Mouse (Mus musculus) forebrain, embryonic 14.5 days (tissue): Measurements from ENCODE around the gene Plekhm2. TPM values are rescaled to one million over a fixed set of nuclear protein-coding genes. Genes with fewer than 3 reads are reported as not detected.

ENCODE experiments used
- ATAC-seq: fragments of 200-750 bp; cut with Nextera tagmentation; 2 replicates; pipeline ENCODE4 v1.8.0; 2017; ENCODE audit warnings: mild to moderate bottlenecking, moderate library complexity
- DNase-seq: peaks from one replicate; pipeline ENCODE4 v3.0.0-alpha.2; 2015; ENCODE audit warnings: low spot score
- H3K27ac ChIP-seq: fragments of 300-500 bp; sonication (generic); 2 replicates; pipeline ENCODE4 v1.5.1; 2014; ENCODE audit warnings: low read depth, mild to moderate bottlenecking, control low read depth, low read length, moderate library complexity
- H3K27me3 ChIP-seq: fragments of 300-500 bp; sonication (generic); replicated peaks from 2 replicates; pipeline ENCODE4 v1.6.1; 2014; ENCODE audit warnings: low read length, control low read depth, mixed read lengths; ENCODE audit not compliant: control insufficient read depth, insufficient read depth
- H3K36me3 ChIP-seq: fragments of 300-500 bp; sonication (generic); 2 replicates; pipeline ENCODE4 v1.6.1; 2014; ENCODE audit warnings: low read length, control low read depth; ENCODE audit not compliant: control insufficient read depth, insufficient read depth
- H3K4me1 ChIP-seq: fragments of 300-500 bp; sonication (generic); 2 replicates; pipeline ENCODE4 v1.6.1; 2014; ENCODE audit warnings: antibody characterized with exemption, low read length, control low read depth; ENCODE audit not compliant: control insufficient read depth, insufficient read depth
- H3K4me2 ChIP-seq: fragments of 300-500 bp; sonication (generic); 2 replicates; pipeline ENCODE4 v1.6.1; 2014; ENCODE audit warnings: mild to moderate bottlenecking, control low read depth, low read length
- H3K4me3 ChIP-seq: fragments of 300-500 bp; sonication (generic); 2 replicates; pipeline ENCODE4 v1.5.1; 2014; ENCODE audit warnings: low read depth, low read length, control low read depth
- H3K9ac ChIP-seq: fragments of 300-500 bp; sonication (generic); 2 replicates; pipeline ENCODE4 v1.6.1; 2014; ENCODE audit warnings: mild to moderate bottlenecking, low read length, control low read depth, moderate library complexity
- H3K9me3 ChIP-seq: fragments of 300-500 bp; sonication (generic); replicated peaks from 2 replicates; pipeline ENCODE4 v1.6.1; 2016; ENCODE audit warnings: low read length, control low read depth, mixed read lengths; ENCODE audit not compliant: control insufficient read depth
- WGBS: fragments of 180-500 bp; shearing (Covaris S2); extraction: QIAGEN DNeasy Blood & Tissue Kit; methylation state at CpG from one replicate; pipeline ENCODE4 v1.1.7; 2014; 5-methylcytosine and 5-hydroxymethylcytosine counted together
- polyA plus RNA-seq: library from polyadenylated mRNA; unstranded; fragments of >200 nt; fragmentation: Nextera tagmentation; extraction: Ambion mirVana; gene quantifications from 2 replicates; pipeline ENCODE4 v1.2.1, GENCODE M21; 2014

Gene Plekhm2
- 3.6 and 3.9 TPM in 2 replicates for polyA plus RNA-seq

DNA sequence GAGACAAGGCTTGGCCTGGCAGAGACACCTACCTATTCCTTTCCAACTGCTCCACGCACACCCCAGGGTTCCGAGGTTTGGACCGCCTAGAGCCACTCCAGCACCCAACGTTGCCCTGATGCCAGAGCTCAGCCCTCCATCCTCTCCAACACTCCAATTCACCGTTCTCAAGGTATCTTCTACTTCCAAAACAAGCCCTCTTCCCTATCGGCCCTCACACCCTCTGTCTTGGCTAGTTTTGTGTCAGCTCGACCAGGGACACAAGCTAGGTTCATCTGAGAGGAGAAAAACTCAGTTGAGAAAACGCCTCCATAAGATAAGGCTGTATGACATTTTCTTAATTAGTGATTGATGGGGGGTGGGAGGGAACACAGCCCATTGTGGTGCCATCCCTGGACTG lies at the start of gene Plekhm2:
Gene Plekhm2, minus strand, starts transcription at position 101 of the 400 bp plus-strand sequence.
- no peak; the same call in 1 of the 2 replicates for ATAC-seq
- H3K9me3 ChIP-seq, result no peaks in the 10 kb centered on the region

DNA sequence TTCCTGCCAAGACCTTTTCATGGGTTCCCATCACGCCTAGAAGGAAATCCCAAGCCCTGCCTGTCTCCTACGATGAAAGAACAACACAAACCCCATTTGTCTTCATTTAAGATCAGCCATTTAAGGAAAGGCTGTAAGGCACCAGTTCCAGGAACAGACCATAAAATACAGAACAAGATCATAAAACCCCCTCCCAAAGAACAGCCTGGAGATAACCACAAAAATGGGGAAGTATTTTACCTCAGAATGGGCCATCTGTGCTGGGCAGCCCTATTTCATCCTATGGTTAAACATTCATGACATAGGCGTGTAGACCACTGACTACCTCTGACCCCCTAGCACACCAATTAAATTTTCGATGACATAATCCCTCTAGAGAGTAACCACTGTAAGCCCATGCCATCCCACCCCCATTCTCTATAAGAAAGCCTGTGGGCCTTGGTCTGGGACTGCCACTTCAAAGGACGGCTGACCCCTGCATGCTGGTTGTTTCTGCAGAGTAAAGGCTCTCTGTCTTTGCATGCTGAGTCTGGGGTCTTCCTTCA lies 49.0 kb upstream of the Plekhm2 start:
- 90% methylated on average over 5 of the region's 5 CpGs for WGBS
- Histone ChIP-seq H3K27ac (no peak overlapping the region), H3K27me3 (no peaks in the 10 kb centered on the region), H3K9ac (no peak overlapping the region), H3K36me3 (peaks cover 42% of the 10 kb centered on the region), H3K4me3 (no peak overlapping the region), H3K4me1 (no peaks in the 10 kb centered on the region), H3K4me2 (no peak overlapping the region), H3K9me3 (no peaks in the 10 kb centered on the region)
- DNase-seq, result no peak
- no peak for ATAC-seq

More for the DNA sequence above, at the start of gene Plekhm2:
- H3K27me3 ChIP-seq, result no peaks in the 10 kb centered on the region
- peaks cover 15% of the 10 kb centered on the region for H3K36me3 ChIP-seq
- peak within 1 kb of the TSS; percentile 80 for H3K4me3 ChIP-seq
- peak within 1 kb of the TSS; percentile 91 for H3K9ac ChIP-seq
- peak within 1 kb of the TSS; percentile 66 for H3K27ac ChIP-seq
- DNase-seq, result no peak
- WGBS, result 72% methylated on average over 8 of the region's 8 CpGs
- H3K4me2 ChIP-seq, result peak within 1 kb of the TSS; percentile 70
- H3K4me1 ChIP-seq, result peaks cover 8% of the 10 kb centered on the region; the same call in 1 of the 2 replicates

DNA sequence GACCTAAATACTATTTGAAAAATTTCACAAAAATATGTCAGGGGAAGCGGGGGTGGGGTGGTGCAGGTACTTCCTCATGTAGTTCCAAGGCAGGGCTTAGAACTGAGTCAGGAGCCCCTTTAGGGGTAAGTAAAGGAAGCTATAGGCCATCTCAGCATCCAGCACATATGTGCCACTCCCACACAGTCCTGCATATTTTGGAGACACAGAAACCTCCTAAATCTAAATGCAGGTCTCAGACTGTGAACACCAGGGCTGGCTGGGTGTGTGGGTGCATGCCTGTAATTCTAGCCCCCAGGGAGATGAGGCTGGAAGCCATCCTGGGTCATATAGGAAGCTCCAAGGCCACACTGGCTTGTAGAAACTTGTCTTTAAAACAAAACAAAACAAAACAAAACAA lies 46.6 kb upstream of the Plekhm2 start:
- no peak overlapping the region for H3K4me2 ChIP-seq
- DNase-seq (no peak), ATAC-seq (no peak)
- no peaks in the 10 kb centered on the region for H3K27me3 ChIP-seq
- H3K36me3 ChIP-seq, result peaks cover 66% of the 10 kb centered on the region
- no peak overlapping the region for H3K27ac ChIP-seq
- H3K9me3 ChIP-seq, result no peaks in the 10 kb centered on the region
- H3K9ac ChIP-seq, result no peak overlapping the region
- WGBS, result 96% methylated on average over 1 of the region's 1 CpGs
- H3K4me3 ChIP-seq, result no peak overlapping the region
- H3K4me1 ChIP-seq, result no peaks in the 10 kb centered on the region

DNA sequence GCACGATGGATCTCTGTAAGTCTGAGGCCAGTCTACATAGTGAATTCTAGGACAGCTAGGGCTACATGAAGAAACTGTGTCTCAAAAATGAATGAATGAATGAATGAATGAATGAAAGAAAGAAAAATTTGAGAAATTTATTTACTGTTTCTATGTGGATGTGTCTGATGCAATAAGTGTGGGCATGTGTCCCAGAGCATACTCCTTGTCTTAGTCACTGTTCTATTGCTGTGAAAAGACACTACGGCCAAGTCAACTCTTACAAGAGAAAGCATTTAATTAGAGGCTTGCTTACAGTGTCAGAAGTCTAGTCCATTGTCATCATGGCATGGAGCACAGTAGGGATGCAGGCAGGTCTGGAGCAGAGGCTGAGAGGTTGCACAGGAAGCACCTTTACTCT lies 44.3 kb upstream of the Plekhm2 start:
- no peak for ATAC-seq
- DNase-seq, result no peak
- Histone ChIP-seq H3K9me3 (no peaks in the 10 kb centered on the region), H3K4me2 (no peak overlapping the region), H3K4me1 (no peaks in the 10 kb centered on the region), H3K27ac (no peak overlapping the region), H3K4me3 (no peak overlapping the region), H3K36me3 (peaks cover 89% of the 10 kb centered on the region), H3K27me3 (no peaks in the 10 kb centered on the region), H3K9ac (no peak overlapping the region)
- WGBS, result 95% methylated on average over 2 of the region's 2 CpGs

DNA sequence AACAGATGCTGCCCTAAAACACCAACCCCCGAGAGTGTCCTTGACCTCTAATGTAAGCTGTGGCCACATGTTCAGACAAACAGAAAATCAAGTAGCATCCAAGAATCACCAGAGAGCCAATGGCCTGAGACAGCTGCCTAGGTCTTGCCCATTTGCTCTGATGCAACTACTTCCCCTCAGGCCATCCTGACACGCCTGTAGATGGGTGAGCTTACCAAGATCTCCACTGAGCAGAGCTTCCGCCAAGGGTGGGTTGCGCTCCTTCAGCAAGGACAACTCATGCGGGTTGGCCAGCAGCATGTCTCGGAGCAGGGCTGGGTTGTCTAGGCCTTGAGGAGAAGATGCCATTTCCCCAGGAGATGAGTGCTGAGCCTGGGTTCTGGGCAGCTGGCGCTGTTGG lies 43.3 kb upstream of the Plekhm2 start:
- WGBS, result 94% methylated on average over 7 of the region's 7 CpGs
- Histone ChIP-seq H3K36me3 (peaks cover 95% of the 10 kb centered on the region), H3K4me3 (no peak overlapping the region)

DNA sequence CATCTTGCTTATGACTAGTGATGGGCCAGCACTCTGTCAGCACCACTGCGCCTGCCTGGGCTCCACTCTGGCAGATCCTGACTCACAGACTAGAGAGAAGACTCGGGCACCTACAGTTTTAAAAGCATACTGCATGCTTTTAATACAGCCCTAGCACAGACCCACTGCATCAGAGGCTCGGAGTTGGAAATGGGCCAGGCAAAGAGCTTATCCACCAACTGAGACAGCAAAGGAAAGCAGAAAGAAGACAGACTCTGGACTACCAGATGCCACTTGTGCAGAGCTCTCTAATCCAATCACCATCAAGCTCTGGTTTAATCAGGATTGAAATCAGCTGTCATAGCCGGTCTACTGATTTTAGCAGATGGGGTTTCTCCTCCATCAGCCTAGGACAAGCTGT lies 40.6 kb upstream of the Plekhm2 start:
- Histone ChIP-seq H3K9ac (no peak overlapping the region), H3K27me3 (no peaks in the 10 kb centered on the region), H3K4me3 (no peak overlapping the region), H3K27ac (peak overlapping the region; percentile 58; the same call in 1 of the 2 replicates), H3K9me3 (no peaks in the 10 kb centered on the region), H3K4me2 (no peak overlapping the region), H3K36me3 (peaks cover 96% of the 10 kb centered on the region), H3K4me1 (no peaks in the 10 kb centered on the region)
- peak; percentile 94 for ATAC-seq
- WGBS, result 69% methylated on average over 4 of the region's 4 CpGs
- peak; percentile 78 for DNase-seq

More for the DNA sequence above, 43.3 kb upstream of the Plekhm2 start:
- Histone ChIP-seq H3K27ac (no peak overlapping the region), H3K9me3 (no peaks in the 10 kb centered on the region), H3K27me3 (no peaks in the 10 kb centered on the region), H3K4me1 (no peaks in the 10 kb centered on the region), H3K9ac (no peak overlapping the region), H3K4me2 (no peak overlapping the region)
- ATAC-seq (no peak), DNase-seq (no peak)

DNA sequence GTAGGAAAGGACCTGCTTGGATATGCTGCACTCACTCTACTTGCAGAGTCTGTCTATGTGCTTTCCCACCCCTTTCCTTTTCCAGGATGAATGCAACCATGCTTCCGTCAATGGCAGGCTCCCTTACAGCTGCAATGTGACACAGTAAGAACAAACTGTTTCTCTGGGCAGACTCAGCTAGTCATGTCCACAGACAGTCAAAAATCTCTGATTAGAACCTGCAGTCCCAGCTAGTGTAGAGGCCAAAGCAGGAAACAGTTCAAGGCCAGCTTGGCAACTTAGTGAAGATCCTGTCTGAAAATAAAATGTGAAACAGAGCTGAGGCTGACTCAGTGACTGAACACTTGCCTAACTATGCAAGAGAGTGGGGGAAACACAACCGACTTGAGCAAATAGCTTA lies 39.9 kb upstream of the Plekhm2 start:
- H3K27ac ChIP-seq, result peak overlapping the region; percentile 58; the same call in 1 of the 2 replicates
- H3K27me3 ChIP-seq, result no peaks in the 10 kb centered on the region
- 93% methylated on average over 2 of the region's 2 CpGs for WGBS
- no peaks in the 10 kb centered on the region for H3K4me1 ChIP-seq
- H3K9me3 ChIP-seq, result no peaks in the 10 kb centered on the region
- no peak overlapping the region for H3K4me3 ChIP-seq
- DNase-seq (no peak), ATAC-seq (no peak)
- peaks cover 93% of the 10 kb centered on the region for H3K36me3 ChIP-seq
- no peak overlapping the region for H3K9ac ChIP-seq
- H3K4me2 ChIP-seq, result no peak overlapping the region

DNA sequence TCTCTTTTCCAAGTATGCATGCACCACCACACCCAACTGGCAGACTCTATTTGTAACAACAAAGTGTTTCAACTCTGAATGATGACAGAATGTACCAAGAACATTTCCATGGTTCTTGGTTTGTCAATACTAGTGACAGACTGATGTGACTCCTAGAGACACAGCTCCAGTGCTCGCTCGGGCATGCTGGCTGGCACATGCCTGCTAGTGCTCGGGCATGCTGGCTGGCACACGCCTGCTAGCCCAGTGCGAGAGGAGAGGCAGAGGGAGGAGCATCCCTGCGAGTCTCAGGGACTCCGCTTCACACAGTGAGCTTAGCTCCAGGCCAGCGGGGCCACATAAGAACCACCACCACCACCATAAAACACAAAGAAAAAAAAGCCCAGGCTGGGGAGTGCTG lies 30.0 kb upstream of the Plekhm2 start:
- no peak overlapping the region for H3K27ac ChIP-seq
- H3K9ac ChIP-seq, result no peak overlapping the region
- no peak overlapping the region for H3K4me2 ChIP-seq
- no peaks in the 10 kb centered on the region for H3K9me3 ChIP-seq
- DNase-seq (no peak), ATAC-seq (no peak)
- WGBS, result 93% methylated on average over 8 of the region's 8 CpGs
- no peak overlapping the region for H3K4me3 ChIP-seq
- H3K27me3 ChIP-seq, result no peaks in the 10 kb centered on the region
- no peaks in the 10 kb centered on the region for H3K4me1 ChIP-seq
- H3K36me3 ChIP-seq, result peaks cover 72% of the 10 kb centered on the region

DNA sequence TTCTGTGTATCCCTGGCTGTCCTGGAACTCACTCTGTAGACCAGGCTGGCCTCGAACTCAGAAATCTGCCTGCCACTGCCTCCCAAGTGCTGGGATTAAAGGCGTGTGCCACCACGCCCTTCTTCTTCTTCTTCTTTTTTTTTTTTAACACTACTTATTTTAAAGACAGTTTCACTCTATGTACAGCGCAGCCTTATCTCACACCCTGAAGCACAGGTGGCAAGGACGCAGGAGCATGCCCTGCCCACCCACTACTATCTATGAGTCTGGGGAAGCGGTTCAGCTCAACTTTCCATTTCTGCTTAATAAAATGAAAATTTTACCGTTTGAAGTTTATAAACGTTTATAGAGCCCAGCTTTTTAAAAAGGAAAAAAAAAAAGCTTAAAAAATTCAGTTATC lies 23.8 kb upstream of the Plekhm2 start:
- H3K27me3 ChIP-seq, result no peaks in the 10 kb centered on the region
- ATAC-seq (no peak), DNase-seq (no peak)
- 92% methylated on average over 8 of the region's 8 CpGs for WGBS
- H3K27ac ChIP-seq, result no peak overlapping the region
- peaks cover 65% of the 10 kb centered on the region for H3K36me3 ChIP-seq
- no peak overlapping the region for H3K4me3 ChIP-seq
- H3K4me2 ChIP-seq, result no peak overlapping the region
- H3K9ac ChIP-seq, result no peak overlapping the region
- no peaks in the 10 kb centered on the region for H3K4me1 ChIP-seq
- H3K9me3 ChIP-seq, result no peaks in the 10 kb centered on the region
